Mouse (Mus musculus) limb, embryonic 14.5 days (tissue): ENCODE data around the gene Spdl1. TPM values are rescaled to one million over a fixed set of nuclear protein-coding genes. Genes with fewer than 3 reads are reported as not detected.

Source experiments
- ATAC-seq: fragments of 200-750 bp; cut with Nextera tagmentation; 2 replicates; pipeline ENCODE4 v1.8.0; 2017; ENCODE audit warnings: low read depth, moderate number of reproducible peaks, moderate TSS enrichment; ENCODE audit not compliant: low FRiP score
- DNase-seq: peaks from one replicate; pipeline ENCODE4 v3.0.0-alpha.2; 2015; ENCODE audit warnings: low spot score
- H3K27ac ChIP-seq: fragments of 300-500 bp; sonication (generic); replicated peaks from 2 replicates; pipeline ENCODE4 v1.5.1; 2014; ENCODE audit warnings: low read depth, mild to moderate bottlenecking, low read length, moderate library complexity, mixed read lengths
- H3K27me3 ChIP-seq: fragments of 300-500 bp; sonication (generic); 2 replicates; pipeline ENCODE4 v1.6.1; 2014; ENCODE audit warnings: low read length, mixed read lengths; ENCODE audit not compliant: control insufficient read depth, insufficient read depth
- H3K36me3 ChIP-seq: fragments of 300-500 bp; sonication (generic); 2 replicates; pipeline ENCODE4 v1.6.1; 2014; ENCODE audit warnings: mild to moderate bottlenecking, low read length, moderate library complexity, mixed read lengths; ENCODE audit not compliant: control insufficient read depth, insufficient read depth
- H3K4me1 ChIP-seq: fragments of 300-500 bp; sonication (generic); 2 replicates; pipeline ENCODE4 v1.6.1; 2014; ENCODE audit warnings: antibody characterized with exemption, low read length, mixed read lengths; ENCODE audit not compliant: control insufficient read depth, insufficient read depth
- H3K4me2 ChIP-seq: fragments of 300-500 bp; sonication (generic); replicated peaks from 2 replicates; pipeline ENCODE4 v1.6.1; 2014; ENCODE audit warnings: low read depth, mild to moderate bottlenecking, low read length, moderate library complexity; ENCODE audit not compliant: severe bottlenecking
- H3K4me3 ChIP-seq: fragments of 300-500 bp; sonication (generic); replicated peaks from 2 replicates; pipeline ENCODE4 v1.5.1; 2014; ENCODE audit warnings: low read length
- H3K9ac ChIP-seq: fragments of 300-500 bp; sonication (generic); 2 replicates; pipeline ENCODE4 v1.6.1; 2014; ENCODE audit warnings: mild to moderate bottlenecking, low read depth, low read length, moderate library complexity; ENCODE audit not compliant: severe bottlenecking
- H3K9me3 ChIP-seq: fragments of 300-500 bp; sonication (generic); 2 replicates; pipeline ENCODE4 v1.6.1; 2016; ENCODE audit warnings: low read length; ENCODE audit not compliant: control insufficient read depth
- POLR2A ChIP-seq: fragments of 200-500 bp; IDR thresholded peaks from 2 replicates; pipeline ENCODE4 v1.8.0; 2012; ENCODE audit warnings: inconsistent platforms, mild to moderate bottlenecking, moderate library complexity, borderline replicate concordance; ENCODE audit not compliant: insufficient read depth, insufficient read length; ENCODE audit errors: extremely low read depth
- WGBS: fragments of 180-500 bp; shearing (Covaris S2); extraction: QIAGEN DNeasy Blood & Tissue Kit; methylation state at CpG from one replicate; pipeline ENCODE4 v1.1.7; 2014; 5-methylcytosine and 5-hydroxymethylcytosine counted together
- polyA plus RNA-seq, 2 experiments: library from polyadenylated mRNA; depleted of rRNA in 1 of 2; stranded (reverse) in 1 of 2; unstranded in 1 of 2; fragments of >200 nt; fragmentation: Nextera tagmentation in 1 of 2; extraction: Ambion mirVana in 1 of 2; gene quantifications; 2 replicates each; pipeline versions ENCODE4 v1.2.1 to v1.2.3; 2012 to 2014

Gene Spdl1
- polyA plus RNA-seq, 2 experiments: 14.1 to 16.1 TPM

- 75% methylated on average over 2 of the region's 2 CpGs for WGBS
- no peaks in the 10 kb centered on the region for H3K27me3 ChIP-seq
- no peak for DNase-seq
- no peak overlapping the region for H3K4me3 ChIP-seq
- no peak overlapping the region for H3K9ac ChIP-seq
- H3K4me2 ChIP-seq: no peak overlapping the region
- TF ChIP-seq POLR2A: no peak
- no peaks in the 10 kb centered on the region for H3K9me3 ChIP-seq
- no peaks in the 10 kb centered on the region for H3K36me3 ChIP-seq
- ATAC-seq: no peak
- H3K27ac ChIP-seq: no peak overlapping the region
- no peaks in the 10 kb centered on the region for H3K4me1 ChIP-seq
Measured at GRCm38 (mm10) chr11:34780786-34781185, 52.7 kb downstream of the Spdl1 start.

GRCm38 (mm10) chr11:34779966-34780365, 53.5 kb downstream of the Spdl1 start:
- Histone ChIP-seq H3K4me1 (no peaks in the 10 kb centered on the region), H3K27ac (no peak overlapping the region), H3K27me3 (no peaks in the 10 kb centered on the region), H3K4me2 (no peak overlapping the region), H3K36me3 (no peaks in the 10 kb centered on the region), H3K4me3 (no peak overlapping the region), H3K9ac (no peak overlapping the region), H3K9me3 (no peaks in the 10 kb centered on the region)
- TF ChIP-seq POLR2A: no peak
- DNase-seq (no peak), ATAC-seq (no peak)
- 84% methylated on average over 4 of the region's 4 CpGs for WGBS

DNA sequence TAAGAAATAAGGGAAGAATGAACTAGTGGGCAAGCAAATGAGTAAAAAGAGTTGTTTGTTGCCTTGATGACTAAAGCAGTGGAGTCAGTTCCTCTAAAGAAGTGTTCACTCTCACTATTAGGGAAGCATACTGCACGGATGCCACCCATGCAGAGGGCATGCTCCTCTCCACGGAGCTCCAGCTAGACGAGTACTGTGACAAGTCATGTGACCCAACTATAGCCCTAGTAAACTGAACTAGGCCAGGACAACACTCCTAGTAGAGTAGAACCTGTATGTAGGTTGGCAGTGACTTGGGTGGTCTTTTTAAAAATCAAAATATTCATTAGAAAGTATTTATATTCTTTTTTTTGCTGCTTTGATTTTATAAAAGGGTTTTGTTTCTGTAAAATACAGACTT, 55.1 kb downstream of the Spdl1 start:
- Histone ChIP-seq H3K4me1 (no peaks in the 10 kb centered on the region), H3K36me3 (no peaks in the 10 kb centered on the region), H3K4me3 (no peak overlapping the region), H3K27ac (no peak overlapping the region), H3K9me3 (no peaks in the 10 kb centered on the region), H3K9ac (no peak overlapping the region), H3K4me2 (no peak overlapping the region), H3K27me3 (no peaks in the 10 kb centered on the region)
- 82% methylated on average over 3 of the region's 3 CpGs for WGBS
- no peak for TF ChIP-seq POLR2A
- no peak for DNase-seq
- ATAC-seq: no peak

DNA sequence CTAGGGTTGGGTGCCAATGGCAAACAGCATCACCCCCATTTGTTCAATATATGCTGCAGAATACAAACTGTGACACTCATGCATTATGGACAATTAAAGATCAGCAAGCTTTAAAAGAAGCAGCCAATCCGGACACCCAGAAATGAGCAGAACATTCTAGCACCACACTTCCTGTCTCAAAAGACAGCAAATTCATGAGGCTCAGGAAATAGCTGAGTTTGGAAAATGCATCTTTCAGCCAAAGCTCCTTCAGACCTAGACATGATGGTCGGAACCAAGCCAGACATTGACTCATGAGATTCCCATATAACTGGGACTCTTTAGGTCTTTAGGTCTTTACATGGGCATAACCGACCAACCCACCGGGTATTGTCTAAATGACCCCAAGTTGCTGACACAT, 55.9 kb downstream of the Spdl1 start:
- no peak for TF ChIP-seq POLR2A
- no peaks in the 10 kb centered on the region for H3K27me3 ChIP-seq
- H3K4me2 ChIP-seq: no peak overlapping the region
- H3K4me1 ChIP-seq: no peaks in the 10 kb centered on the region
- H3K36me3 ChIP-seq: no peaks in the 10 kb centered on the region
- H3K9me3 ChIP-seq: no peaks in the 10 kb centered on the region
- 88% methylated on average over 4 of the region's 4 CpGs for WGBS
- no peak for ATAC-seq
- no peak overlapping the region for H3K4me3 ChIP-seq
- H3K9ac ChIP-seq: no peak overlapping the region
- no peak for DNase-seq
- H3K27ac ChIP-seq: no peak overlapping the region

- no peak for TF ChIP-seq POLR2A
Measured at GRCm38 (mm10) chr11:34776054-34776453, 57.4 kb downstream of the Spdl1 start.

DNA sequence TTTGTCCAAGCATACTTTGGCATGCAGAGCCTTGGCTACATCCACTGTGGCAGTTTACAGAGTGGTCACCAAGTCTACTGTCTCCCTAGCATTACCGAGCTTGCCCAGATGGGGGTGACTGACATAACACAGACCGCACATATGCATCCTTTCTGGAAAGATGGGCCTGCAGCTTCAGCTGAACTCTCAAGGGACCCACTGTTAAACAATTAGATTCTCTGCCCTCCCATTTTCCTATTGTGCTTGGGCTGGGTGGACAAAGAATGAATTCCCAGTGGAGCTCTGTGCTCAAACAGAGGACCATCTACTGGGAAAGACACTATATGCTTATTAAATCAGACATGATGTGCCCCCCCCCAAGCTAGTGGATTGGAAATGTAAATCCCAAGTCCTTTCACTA, 58.8 kb downstream of the Spdl1 start:
- no peaks in the 10 kb centered on the region for H3K9me3 ChIP-seq
- no peak overlapping the region for H3K4me3 ChIP-seq
- no peaks in the 10 kb centered on the region for H3K4me1 ChIP-seq
- no peaks in the 10 kb centered on the region for H3K36me3 ChIP-seq
- no peaks in the 10 kb centered on the region for H3K27me3 ChIP-seq
- DNase-seq (no peak), ATAC-seq (no peak)
- H3K27ac ChIP-seq: no peak overlapping the region
- WGBS: 72% methylated on average over 2 of the region's 2 CpGs
- TF ChIP-seq POLR2A: no peak
- no peak overlapping the region for H3K4me2 ChIP-seq
- H3K9ac ChIP-seq: no peak overlapping the region

More at GRCm38 (mm10) chr11:34776054-34776453, 57.4 kb downstream of the Spdl1 start:
- H3K27me3 ChIP-seq: no peaks in the 10 kb centered on the region
- no peaks in the 10 kb centered on the region for H3K4me1 ChIP-seq
- H3K4me2 ChIP-seq: no peak overlapping the region
- DNase-seq (no peak), ATAC-seq (no peak)
- H3K9me3 ChIP-seq: no peaks in the 10 kb centered on the region
- WGBS: 63% methylated on average over 2 of the region's 2 CpGs
- no peak overlapping the region for H3K4me3 ChIP-seq
- no peak overlapping the region for H3K9ac ChIP-seq
- H3K27ac ChIP-seq: no peak overlapping the region
- H3K36me3 ChIP-seq: no peaks in the 10 kb centered on the region
